Mouse (Mus musculus) midbrain, embryonic 16.5 days (tissue): ENCODE measurements at regions not wholly inside any gene's neighbourhood (a gene's known extent, or its start where the extent isn't known, plus 50 kb on each side); places are given as distances from the start of the nearest gene placed in this dataset.

Experiments used
- ATAC-seq: fragments of 200-750 bp; cut with Nextera tagmentation; 2 replicates; pipeline ENCODE4 v1.8.0; 2017; ENCODE audit warnings: moderate TSS enrichment
- H3K27ac ChIP-seq: fragments of 300-500 bp; sonication (generic); 2 replicates; pipeline ENCODE4 v1.5.1; 2014; ENCODE audit warnings: mild to moderate bottlenecking, low read length, mixed read lengths
- H3K27me3 ChIP-seq: fragments of 300-500 bp; sonication (generic); 2 replicates; pipeline ENCODE4 v1.6.1; 2014; ENCODE audit warnings: low read depth, low read length, mixed read lengths; ENCODE audit not compliant: control insufficient read depth, insufficient read depth
- H3K36me3 ChIP-seq: fragments of 300-500 bp; sonication (generic); 2 replicates; pipeline ENCODE4 v1.6.1; 2014; ENCODE audit warnings: mild to moderate bottlenecking, low read length, moderate library complexity, mixed read lengths; ENCODE audit not compliant: control insufficient read depth, insufficient read depth
- H3K4me1 ChIP-seq: fragments of 300-500 bp; sonication (generic); 2 replicates; pipeline ENCODE4 v1.6.1; 2014; ENCODE audit warnings: mild to moderate bottlenecking, low read length, mixed read lengths; ENCODE audit not compliant: control insufficient read depth, insufficient read depth
- H3K4me2 ChIP-seq: fragments of 300-500 bp; sonication (generic); 2 replicates; pipeline ENCODE4 v1.6.1; 2014; ENCODE audit warnings: mild to moderate bottlenecking, low read length, mixed read lengths
- H3K4me3 ChIP-seq: fragments of 300-500 bp; sonication (generic); 2 replicates; pipeline ENCODE4 v1.5.1; 2014; ENCODE audit warnings: low read depth, mild to moderate bottlenecking, low read length, moderate library complexity, mixed read lengths
- H3K9ac ChIP-seq: fragments of 300-500 bp; sonication (generic); 2 replicates; pipeline ENCODE4 v1.6.1; 2014; ENCODE audit warnings: low read depth, low read length, mixed read lengths
- H3K9me3 ChIP-seq: fragments of 300-500 bp; sonication (generic); replicated peaks from 2 replicates; pipeline ENCODE4 v1.6.1; 2014; ENCODE audit warnings: mild to moderate bottlenecking, low read length, mixed read lengths; ENCODE audit not compliant: control insufficient read depth, poor library complexity, severe bottlenecking
- WGBS: fragments of 180-500 bp; shearing (Covaris S2); extraction: QIAGEN DNeasy Blood & Tissue Kit; methylation state at CpG from one replicate; pipeline ENCODE4 v1.1.7; 2014; 5-methylcytosine and 5-hydroxymethylcytosine counted together

DNA sequence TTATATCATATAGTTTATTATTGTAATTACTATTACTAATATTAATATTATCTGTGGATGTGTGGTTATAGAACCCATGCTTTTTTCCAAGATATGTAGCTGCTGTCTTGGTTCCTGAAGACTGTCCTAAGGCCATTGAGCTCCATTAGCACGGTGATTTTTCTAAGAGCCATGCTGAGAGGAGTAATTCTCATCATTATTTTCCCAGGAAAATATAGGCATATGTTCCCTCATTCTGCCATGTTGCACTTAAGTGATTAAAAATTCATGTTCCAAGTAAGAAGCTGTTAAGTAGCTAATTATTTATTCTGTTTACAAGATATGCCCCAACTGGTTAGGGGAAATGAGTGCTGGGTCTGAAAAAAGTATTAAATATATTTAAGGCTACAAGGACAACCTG lies 345.4 kb upstream of the Epha5 start:
- Histone ChIP-seq H3K27ac (no peak overlapping the region), H3K4me3 (no peak overlapping the region), H3K4me1 (no peaks in the 10 kb centered on the region), H3K36me3 (no peaks in the 10 kb centered on the region), H3K27me3 (no peaks in the 10 kb centered on the region), H3K4me2 (no peak overlapping the region), H3K9ac (no peak overlapping the region), H3K9me3 (no peaks in the 10 kb centered on the region)
- 49% methylated on average over 1 of the region's 1 CpGs for WGBS
- no peak for ATAC-seq

DNA sequence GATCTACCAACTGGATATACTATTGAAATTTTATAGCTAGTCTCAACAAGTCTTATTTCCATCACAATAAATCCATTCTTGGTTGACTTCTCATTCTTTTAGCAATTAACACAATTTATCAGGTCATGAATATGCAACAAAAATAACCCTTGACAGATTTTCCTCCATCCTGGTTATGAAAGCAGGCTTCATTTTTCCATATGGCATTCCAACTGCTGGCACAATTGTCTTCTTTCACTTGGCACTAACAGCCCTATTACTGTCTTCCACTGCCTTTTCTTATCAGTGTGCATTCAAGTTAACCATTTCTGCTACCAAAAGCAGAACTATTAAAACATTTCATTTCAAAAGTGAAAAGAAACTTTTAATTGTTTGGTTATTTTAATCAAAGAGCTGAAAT lies 334.9 kb upstream of the Epha5 start:
- Histone ChIP-seq H3K4me3 (no peak overlapping the region), H3K27me3 (no peaks in the 10 kb centered on the region), H3K9ac (no peak overlapping the region), H3K36me3 (no peaks in the 10 kb centered on the region), H3K4me2 (no peak overlapping the region), H3K27ac (no peak overlapping the region), H3K9me3 (no peaks in the 10 kb centered on the region), H3K4me1 (no peaks in the 10 kb centered on the region)
- no peak for ATAC-seq

DNA sequence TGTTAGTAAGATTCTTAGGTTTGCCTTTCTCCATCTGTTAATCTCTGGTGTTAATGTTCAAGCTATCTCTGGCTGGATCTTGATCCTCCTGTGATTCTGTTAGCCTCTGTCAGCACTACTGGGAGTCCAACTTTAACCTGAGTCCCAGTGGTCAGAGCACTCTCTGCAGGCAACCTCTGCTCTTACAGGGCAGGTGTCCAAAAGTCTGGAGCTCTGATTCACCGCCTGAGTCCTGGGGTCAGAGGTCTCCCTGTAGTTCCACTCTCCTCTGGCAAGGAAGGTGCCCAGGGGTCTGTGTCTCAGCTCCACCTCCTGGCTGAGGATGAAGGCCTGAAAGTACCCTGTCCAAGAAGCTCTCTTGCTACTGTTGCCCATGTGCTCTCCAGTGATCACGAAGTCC lies 288.3 kb upstream of the Epha5 start:
- Histone ChIP-seq H3K27me3 (no peaks in the 10 kb centered on the region), H3K36me3 (no peaks in the 10 kb centered on the region), H3K27ac (no peak overlapping the region), H3K4me2 (no peak overlapping the region), H3K4me1 (no peaks in the 10 kb centered on the region), H3K9me3 (no peaks in the 10 kb centered on the region), H3K9ac (no peak overlapping the region), H3K4me3 (no peak overlapping the region)
- no peak for ATAC-seq
- WGBS = 95% methylated on average over 2 of the region's 2 CpGs

DNA sequence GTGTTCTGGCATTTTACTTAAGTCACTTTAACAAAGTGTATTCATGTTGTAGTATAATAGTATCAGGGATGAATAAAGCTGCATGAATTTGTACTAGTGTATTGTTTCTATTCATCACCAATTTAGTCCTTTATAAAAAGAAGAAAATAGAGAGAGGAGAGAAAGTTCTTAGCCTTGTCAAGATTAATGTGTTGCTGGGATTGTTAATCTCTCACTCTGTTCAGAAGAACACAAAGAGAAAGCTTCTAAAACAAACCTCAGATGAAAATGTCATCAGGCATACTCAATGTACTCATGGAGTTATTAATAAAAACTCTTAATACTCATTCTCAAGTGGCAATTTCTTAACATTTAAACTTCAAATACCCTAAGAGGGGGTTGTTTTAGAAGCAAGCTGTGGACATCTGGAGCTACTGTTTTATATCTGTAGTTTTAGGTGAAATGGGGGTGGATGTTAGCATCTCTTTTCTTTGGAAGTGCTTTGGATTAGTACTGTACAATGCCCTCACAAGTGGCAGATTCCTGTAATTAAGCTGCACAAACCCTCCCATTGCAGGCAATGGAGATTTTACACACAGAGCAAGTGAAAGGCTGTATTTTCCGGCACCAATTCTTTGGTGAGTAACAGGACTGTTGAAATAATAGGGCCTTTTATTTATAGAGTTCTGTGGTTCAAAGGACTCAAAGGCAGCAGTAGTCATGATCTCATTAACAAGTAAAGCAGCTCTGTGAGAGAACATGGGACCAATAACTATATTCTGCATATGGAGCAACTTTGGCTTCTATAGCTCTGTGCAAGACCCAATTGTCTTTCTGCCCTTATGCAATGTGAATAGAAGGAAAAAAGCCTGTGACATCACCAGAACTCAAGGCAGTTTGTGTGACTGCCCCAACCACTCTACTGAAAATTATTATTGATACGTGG lies 273.4 kb upstream of the Epha5 start:
- Histone ChIP-seq H3K4me3 (no peak overlapping the region), H3K27ac (no peak overlapping the region), H3K36me3 (no peaks in the 10 kb centered on the region), H3K9me3 (no peaks in the 10 kb centered on the region), H3K9ac (no peak overlapping the region), H3K4me1 (no peaks in the 10 kb centered on the region), H3K4me2 (no peak overlapping the region), H3K27me3 (no peaks in the 10 kb centered on the region)
- 45% methylated on average over 2 of the region's 2 CpGs for WGBS
- ATAC-seq = no peak

DNA sequence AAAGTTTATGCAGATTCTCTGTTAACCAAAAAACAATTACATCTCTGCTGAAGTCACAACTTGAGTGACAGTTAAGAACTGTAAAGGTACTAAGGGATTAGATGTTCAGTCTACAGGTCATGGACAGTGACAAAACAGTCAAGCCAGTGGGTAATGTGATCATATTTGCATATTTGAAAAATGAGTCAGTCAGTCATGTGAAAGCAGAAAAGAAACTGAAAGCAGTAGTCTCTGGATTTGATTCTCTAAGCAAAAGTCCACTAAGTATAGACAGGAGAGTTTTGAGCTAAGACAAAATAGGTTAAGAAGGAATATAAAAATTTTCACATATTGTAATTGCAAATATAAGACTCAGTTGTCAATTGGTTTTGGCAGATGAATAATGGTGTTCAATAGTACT lies 270.4 kb upstream of the Epha5 start:
- no peak for ATAC-seq
- Histone ChIP-seq H3K4me2 (no peak overlapping the region), H3K27ac (no peak overlapping the region), H3K9me3 (no peaks in the 10 kb centered on the region), H3K4me1 (no peaks in the 10 kb centered on the region), H3K36me3 (no peaks in the 10 kb centered on the region), H3K9ac (no peak overlapping the region), H3K27me3 (no peaks in the 10 kb centered on the region), H3K4me3 (no peak overlapping the region)

DNA sequence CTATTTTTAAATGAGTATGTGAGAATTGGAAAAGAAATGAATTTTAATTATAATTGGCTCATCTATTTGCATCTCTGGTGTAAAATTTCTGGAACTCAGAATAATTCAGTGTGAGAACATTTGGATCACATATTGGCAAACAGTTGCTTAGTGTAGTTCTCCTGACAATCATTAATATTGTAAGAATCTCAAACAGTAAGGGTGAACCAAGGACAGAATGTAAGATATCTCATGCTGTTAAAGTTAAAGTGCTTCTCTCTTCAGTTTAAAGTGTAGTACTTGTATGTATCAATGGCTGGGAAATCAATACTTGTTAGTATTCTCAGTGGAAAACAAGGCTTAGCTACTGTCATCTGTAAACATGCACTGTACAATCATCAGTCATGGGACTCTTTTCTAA lies 238.0 kb upstream of the Epha5 start:
- Histone ChIP-seq H3K9ac (no peak overlapping the region), H3K4me1 (no peaks in the 10 kb centered on the region), H3K27ac (no peak overlapping the region), H3K4me3 (no peak overlapping the region), H3K36me3 (no peaks in the 10 kb centered on the region), H3K27me3 (no peaks in the 10 kb centered on the region), H3K4me2 (no peak overlapping the region), H3K9me3 (no peaks in the 10 kb centered on the region)
- no peak for ATAC-seq

DNA sequence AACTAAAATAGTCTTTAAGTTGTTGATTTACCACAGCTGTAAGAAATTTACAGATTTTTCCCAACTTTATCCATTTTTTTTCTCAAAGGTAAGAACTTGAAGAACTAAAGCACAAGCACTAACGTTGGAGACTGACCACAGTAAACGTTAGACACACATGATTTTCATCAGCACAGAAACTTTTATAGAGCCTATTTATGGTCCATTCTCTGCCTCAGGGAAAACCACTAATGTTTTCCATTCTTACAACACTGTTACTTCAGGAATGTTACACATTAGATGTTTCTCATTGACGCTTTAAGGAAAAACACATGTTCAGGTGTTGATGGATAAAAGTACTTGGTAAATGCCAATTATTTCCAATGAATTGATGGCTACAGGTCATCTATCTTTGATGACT lies 218.3 kb upstream of the Epha5 start:
- no peak overlapping the region for H3K27ac ChIP-seq
- H3K4me3 ChIP-seq = no peak overlapping the region
- no peak overlapping the region for H3K9ac ChIP-seq
- H3K36me3 ChIP-seq = no peaks in the 10 kb centered on the region
- no peaks in the 10 kb centered on the region for H3K4me1 ChIP-seq
- WGBS = 94% methylated on average over 3 of the region's 3 CpGs
- no peak overlapping the region for H3K4me2 ChIP-seq
- H3K27me3 ChIP-seq = no peaks in the 10 kb centered on the region
- no peaks in the 10 kb centered on the region; the same call in 1 of the 2 replicates for H3K9me3 ChIP-seq
- ATAC-seq = no peak

DNA sequence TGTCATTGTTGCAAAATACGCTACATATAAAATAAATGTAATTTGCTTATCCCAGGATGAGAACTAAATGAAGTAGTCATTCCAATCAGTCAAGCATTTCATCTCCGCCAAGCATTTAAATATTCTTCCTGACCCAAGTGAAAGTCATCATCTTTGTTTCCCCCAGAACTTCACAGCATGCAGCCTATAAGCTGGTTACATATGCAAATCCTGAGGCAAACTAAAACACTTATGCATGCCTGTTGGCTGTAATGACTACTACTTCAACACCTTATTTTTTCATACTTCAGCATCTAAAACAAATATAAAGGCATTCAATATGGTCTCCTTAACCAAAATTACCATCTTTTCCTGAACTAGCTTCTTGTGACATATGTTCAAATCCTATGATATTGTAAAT lies 215.7 kb upstream of the Epha5 start:
- no peak overlapping the region for H3K27ac ChIP-seq
- no peak overlapping the region for H3K4me2 ChIP-seq
- H3K4me1 ChIP-seq = no peaks in the 10 kb centered on the region
- H3K27me3 ChIP-seq = no peaks in the 10 kb centered on the region
- no peaks in the 10 kb centered on the region; the same call in 1 of the 2 replicates for H3K9me3 ChIP-seq
- no peaks in the 10 kb centered on the region for H3K36me3 ChIP-seq
- no peak overlapping the region for H3K9ac ChIP-seq
- 33% methylated on average over 2 of the region's 2 CpGs for WGBS
- ATAC-seq = no peak
- H3K4me3 ChIP-seq = no peak overlapping the region

DNA sequence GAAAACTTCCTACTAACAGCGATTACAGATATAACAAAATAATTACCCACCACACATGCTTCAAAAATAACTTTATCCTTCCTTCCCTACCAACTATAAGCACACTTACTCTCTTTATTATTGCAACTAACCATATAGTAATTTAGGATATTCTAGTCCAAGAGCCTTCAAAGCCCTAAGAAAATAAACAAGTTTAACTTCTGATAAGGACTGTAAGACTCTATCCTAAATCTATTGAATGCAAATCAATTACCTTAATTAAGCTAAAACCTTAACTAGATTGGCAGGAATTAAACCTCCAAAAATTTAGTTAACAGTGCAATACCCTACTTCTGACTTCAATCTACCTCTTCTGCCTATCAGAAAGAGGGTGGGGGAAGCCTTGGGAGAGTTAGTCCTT lies 201.0 kb upstream of the Epha5 start:
- no peak overlapping the region for H3K27ac ChIP-seq
- H3K9ac ChIP-seq = no peak overlapping the region
- no peak overlapping the region for H3K4me3 ChIP-seq
- H3K9me3 ChIP-seq = no peaks in the 10 kb centered on the region
- ATAC-seq = no peak
- no peaks in the 10 kb centered on the region for H3K27me3 ChIP-seq
- WGBS = 98% methylated on average over 1 of the region's 1 CpGs
- H3K4me2 ChIP-seq = no peak overlapping the region
- H3K4me1 ChIP-seq = no peaks in the 10 kb centered on the region
- no peaks in the 10 kb centered on the region for H3K36me3 ChIP-seq
